Mouse (Mus musculus): ENCODE data around the gene Myom3. TPM values are rescaled to one million over a fixed set of nuclear protein-coding genes. Genes with fewer than 3 reads are reported as not detected.
"Not testable (repeated sequence)": the region's sequence is repeated elsewhere in the genome, so short reads cannot be mapped to it uniquely, and the experiment has no call there.

Myom3 gene
- polyA plus RNA-seq (2012; ENCODE audit: insufficient read depth, insufficient read length, missing spikeins): 7.0 and 8.0 TPM in 2 replicates

GRCm38 (mm10) chr4:135759356-135759976, at the start of gene Myom3:
TSS of gene Myom3 (plus strand) at chr4:135759715.
- no peaks in the 10 kb centered on the region for H3K4me1 ChIP-seq (ENCODE audit: control insufficient read depth, insufficient read depth, insufficient read length, low read length)
- H3K27ac ChIP-seq (replicated peaks; ENCODE audit: low read depth, low read length): no peak within 1 kb of the TSS
- no peak within 1 kb of the TSS for H3K4me3 ChIP-seq (ENCODE audit: insufficient read depth, low read depth, low read length)

- Histone ChIP-seq H3K4me3 (ENCODE audit: insufficient read depth, low read depth, low read length) (no peak overlapping the region), H3K4me1 (ENCODE audit: control insufficient read depth, insufficient read depth, insufficient read length, low read length) (no peaks in the 10 kb centered on the region), H3K27ac (replicated peaks; ENCODE audit: low read depth, low read length) (no peak overlapping the region)
These were observed 49.1 kb upstream of the Myom3 start for GRCm38 (mm10) chr4:135710392-135710791.

DNA sequence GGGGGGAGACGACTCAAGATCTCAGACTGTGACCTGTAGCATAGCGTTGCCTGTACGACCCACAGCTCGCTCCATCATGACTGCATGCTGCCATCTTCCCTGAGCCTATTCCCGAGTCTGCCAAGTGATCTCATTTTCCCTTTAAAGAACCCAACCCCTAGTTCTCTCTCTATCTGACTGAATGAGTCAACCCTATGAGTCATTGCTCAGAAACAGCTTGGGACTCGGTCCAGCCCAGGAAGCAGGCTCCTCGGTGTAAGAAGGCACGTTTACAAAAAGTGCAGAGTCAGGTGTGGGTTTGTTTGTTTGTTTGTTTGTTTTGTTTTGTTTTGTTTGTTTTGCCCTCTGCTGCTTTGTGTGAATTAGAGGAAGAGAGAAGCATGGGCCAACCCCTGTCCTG, 44.7 kb upstream of the Myom3 start:
- no peak overlapping the region for H3K27ac ChIP-seq (replicated peaks; ENCODE audit: low read depth, low read length)
- H3K4me1 ChIP-seq (ENCODE audit: control insufficient read depth, insufficient read depth, insufficient read length, low read length): no peaks in the 10 kb centered on the region
- H3K4me3 ChIP-seq (ENCODE audit: insufficient read depth, low read depth, low read length): no peak overlapping the region

GRCm38 (mm10) chr4:135716438-135716837, 43.1 kb upstream of the Myom3 start:
- H3K4me3 ChIP-seq (ENCODE audit: insufficient read depth, low read depth, low read length); H3K27ac ChIP-seq (replicated peaks; ENCODE audit: low read depth, low read length): not testable (repeated sequence)

DNA sequence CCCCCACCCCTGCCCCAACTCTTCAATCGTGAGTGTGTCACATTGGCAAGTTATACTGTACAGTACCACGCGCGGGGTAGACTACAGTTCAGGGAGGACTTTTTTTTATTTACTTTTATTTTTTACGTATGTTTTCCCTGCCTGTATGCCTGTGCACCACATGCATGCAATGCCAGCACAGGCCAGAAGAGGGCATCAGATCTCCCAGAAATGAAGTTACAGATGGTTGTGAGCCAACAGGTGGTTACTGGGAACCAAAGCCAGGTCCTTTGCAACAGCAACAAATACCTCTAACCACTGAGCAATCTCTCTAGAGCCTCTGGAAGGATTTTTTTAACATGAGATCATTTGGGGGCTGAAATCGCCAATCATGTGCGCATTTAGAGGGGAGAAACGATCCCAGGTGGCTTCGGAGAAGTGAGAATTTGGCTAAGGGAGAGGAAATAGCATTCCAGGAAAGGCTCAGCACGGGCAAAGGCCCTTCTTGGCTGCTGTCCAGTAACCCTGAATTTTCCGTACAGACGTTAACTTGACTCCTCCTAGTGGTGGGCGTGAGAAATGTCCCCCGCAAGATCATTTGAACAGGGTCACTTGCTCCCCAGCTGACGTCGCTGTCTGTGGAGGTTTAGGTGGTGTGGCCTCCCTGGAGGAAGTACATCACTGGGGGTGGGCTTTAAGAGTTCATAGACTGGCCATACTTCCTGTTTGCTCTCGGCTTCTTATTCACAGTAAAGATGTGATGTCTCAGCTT, 36.8 kb upstream of the Myom3 start:
- Histone ChIP-seq H3K4me3 (ENCODE audit: insufficient read depth, low read depth, low read length) (no peak overlapping the region), H3K27ac (replicated peaks; ENCODE audit: low read depth, low read length) (no peak overlapping the region), H3K4me1 (ENCODE audit: control insufficient read depth, insufficient read depth, insufficient read length, low read length) (no peaks in the 10 kb centered on the region)

More at GRCm38 (mm10) chr4:135716438-135716837, 43.1 kb upstream of the Myom3 start:
- not testable (repeated sequence) for H3K4me1 ChIP-seq (ENCODE audit: control insufficient read depth, insufficient read depth, insufficient read length, low read length)

- H3K27ac ChIP-seq (replicated peaks; ENCODE audit: low read depth, low read length): no peak overlapping the region
- no peak overlapping the region for H3K4me3 ChIP-seq (ENCODE audit: insufficient read depth, low read depth, low read length)
- no peaks in the 10 kb centered on the region for H3K4me1 ChIP-seq (ENCODE audit: control insufficient read depth, insufficient read depth, insufficient read length, low read length)
These were observed 33.1 kb upstream of the Myom3 start for GRCm38 (mm10) chr4:135726416-135726815.

DNA sequence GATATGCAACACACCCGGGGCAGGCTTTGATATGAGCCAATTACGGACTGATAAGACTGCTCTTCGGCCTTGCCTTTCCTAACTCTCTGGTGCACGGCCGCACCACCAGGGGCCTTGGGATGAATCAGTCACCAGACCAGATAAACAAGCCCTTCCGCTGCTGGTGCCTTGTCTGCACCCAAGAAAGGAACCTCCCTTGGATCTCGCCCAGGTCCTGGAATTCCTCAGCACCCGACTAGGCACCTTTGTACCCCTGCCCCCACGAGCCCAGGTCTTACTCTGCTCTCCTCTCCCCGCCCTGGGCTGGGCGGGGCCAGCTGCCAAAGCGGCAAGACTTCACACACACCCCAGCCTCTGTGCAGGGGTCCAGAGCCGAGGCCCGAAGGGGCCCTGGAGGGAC, 31.7 kb upstream of the Myom3 start, which contains the start of gene Il22ra1:
Gene Il22ra1 (plus strand): TSS at position 356 of the 400 bp plus-strand sequence.
- no peaks in the 10 kb centered on the region for H3K4me1 ChIP-seq (ENCODE audit: control insufficient read depth, insufficient read depth, insufficient read length, low read length)
- H3K4me3 ChIP-seq (ENCODE audit: insufficient read depth, low read depth, low read length): no peak within 1 kb of the TSS
- H3K27ac ChIP-seq (replicated peaks; ENCODE audit: low read depth, low read length): no peak within 1 kb of the TSS

GRCm38 (mm10) chr4:135730204-135730603, 29.3 kb upstream of the Myom3 start:
- Histone ChIP-seq H3K27ac (replicated peaks; ENCODE audit: low read depth, low read length) (no peak overlapping the region), H3K4me1 (ENCODE audit: control insufficient read depth, insufficient read depth, insufficient read length, low read length) (no peaks in the 10 kb centered on the region), H3K4me3 (ENCODE audit: insufficient read depth, low read depth, low read length) (no peak overlapping the region)

DNA sequence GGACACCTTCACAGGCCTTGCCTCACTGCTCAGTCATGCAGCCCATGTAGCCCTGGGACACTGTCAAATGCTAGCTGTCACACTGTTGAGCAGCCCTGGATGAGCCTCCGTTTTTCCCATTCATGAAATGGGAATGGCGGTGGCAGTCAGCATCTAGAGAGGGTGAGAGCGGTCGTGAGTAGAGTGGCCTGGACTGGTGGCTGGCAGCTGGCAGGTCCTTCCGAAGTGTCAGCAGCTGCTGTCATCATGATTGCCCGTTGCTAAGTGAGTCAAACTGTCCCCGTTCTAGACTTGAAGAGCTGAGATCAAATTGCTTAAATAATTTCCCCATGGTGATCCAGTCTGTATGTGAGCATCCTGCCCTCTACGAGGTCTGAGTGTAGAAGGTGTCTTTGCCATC, 28.6 kb upstream of the Myom3 start:
- no peak overlapping the region for H3K27ac ChIP-seq (replicated peaks; ENCODE audit: low read depth, low read length)
- H3K4me1 ChIP-seq (ENCODE audit: control insufficient read depth, insufficient read depth, insufficient read length, low read length): no peaks in the 10 kb centered on the region
- H3K4me3 ChIP-seq (ENCODE audit: insufficient read depth, low read depth, low read length): no peak overlapping the region

GRCm38 (mm10) chr4:135733901-135734300, 25.6 kb upstream of the Myom3 start:
- Histone ChIP-seq H3K4me1 (ENCODE audit: control insufficient read depth, insufficient read depth, insufficient read length, low read length) (no peaks in the 10 kb centered on the region), H3K27ac (replicated peaks; ENCODE audit: low read depth, low read length) (no peak overlapping the region), H3K4me3 (ENCODE audit: insufficient read depth, low read depth, low read length) (no peak overlapping the region)

DNA sequence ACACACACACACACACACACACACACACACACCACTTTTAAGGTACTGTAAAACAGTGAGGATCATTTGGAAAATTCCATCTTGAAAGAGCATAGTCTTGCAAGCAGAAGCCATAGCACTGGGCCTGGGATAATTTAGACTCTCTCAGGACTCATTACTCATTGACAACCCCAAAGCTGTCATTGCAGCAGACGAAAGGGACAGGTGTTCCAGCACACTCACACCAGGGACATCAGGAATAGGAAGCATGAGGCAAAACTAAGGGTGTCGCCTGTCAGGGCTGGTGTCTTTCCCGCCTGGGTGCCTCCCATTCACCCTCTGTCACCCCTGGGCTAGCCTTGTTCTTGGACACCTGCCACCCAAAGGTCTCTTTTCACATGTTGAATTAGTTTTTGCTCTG, 22.6 kb upstream of the Myom3 start:
- H3K4me3 ChIP-seq (ENCODE audit: insufficient read depth, low read depth, low read length): no peak overlapping the region
- H3K27ac ChIP-seq (replicated peaks; ENCODE audit: low read depth, low read length): no peak overlapping the region
- no peaks in the 10 kb centered on the region for H3K4me1 ChIP-seq (ENCODE audit: control insufficient read depth, insufficient read depth, insufficient read length, low read length)

DNA sequence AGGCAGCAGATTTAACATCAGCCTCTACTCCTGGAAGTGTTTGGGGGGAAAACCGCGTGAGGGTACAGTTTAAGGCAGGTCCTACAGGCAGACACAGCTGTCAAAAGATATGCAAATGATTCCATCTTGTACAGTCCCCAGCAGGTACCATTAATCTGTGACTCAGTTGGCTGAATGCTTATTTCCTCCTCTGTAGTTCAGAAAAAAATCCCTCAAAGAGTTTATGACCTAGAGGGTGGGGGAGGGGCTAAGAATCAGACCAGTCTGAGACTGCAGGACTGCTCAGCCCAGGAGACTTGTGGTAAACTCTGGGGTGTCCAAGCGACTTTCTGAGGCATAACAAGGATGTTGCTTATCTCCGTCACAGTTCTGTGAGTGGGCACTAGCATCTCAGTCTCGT, 21.3 kb upstream of the Myom3 start:
- no peaks in the 10 kb centered on the region for H3K4me1 ChIP-seq (ENCODE audit: control insufficient read depth, insufficient read depth, insufficient read length, low read length)
- H3K27ac ChIP-seq (replicated peaks; ENCODE audit: low read depth, low read length): no peak overlapping the region
- no peak overlapping the region for H3K4me3 ChIP-seq (ENCODE audit: insufficient read depth, low read depth, low read length)

GRCm38 (mm10) chr4:135739148-135739547, 20.4 kb upstream of the Myom3 start:
- no peaks in the 10 kb centered on the region for H3K4me1 ChIP-seq (ENCODE audit: control insufficient read depth, insufficient read depth, insufficient read length, low read length)
- H3K4me3 ChIP-seq (ENCODE audit: insufficient read depth, low read depth, low read length): no peak overlapping the region
- H3K27ac ChIP-seq (replicated peaks; ENCODE audit: low read depth, low read length): no peak overlapping the region

- Histone ChIP-seq H3K4me3 (ENCODE audit: insufficient read depth, low read depth, low read length) (no peak overlapping the region), H3K4me1 (ENCODE audit: control insufficient read depth, insufficient read depth, insufficient read length, low read length) (no peaks in the 10 kb centered on the region), H3K27ac (replicated peaks; ENCODE audit: low read depth, low read length) (no peak overlapping the region)
These were observed 19.8 kb upstream of the Myom3 start for GRCm38 (mm10) chr4:135739672-135740071.

- no peak overlapping the region for H3K27ac ChIP-seq (replicated peaks; ENCODE audit: low read depth, low read length)
- no peak overlapping the region for H3K4me3 ChIP-seq (ENCODE audit: insufficient read depth, low read depth, low read length)
- H3K4me1 ChIP-seq (ENCODE audit: control insufficient read depth, insufficient read depth, insufficient read length, low read length): no peaks in the 10 kb centered on the region
These were observed 16.0 kb upstream of the Myom3 start for GRCm38 (mm10) chr4:135743520-135743919.
